Mouse (Mus musculus): ENCODE results near the gene Impdh2. TPM values are rescaled to one million over a fixed set of nuclear protein-coding genes. Genes with fewer than 3 reads are reported as not detected.

The Impdh2 gene
- 149 and 173 TPM in 2 replicates for polyA plus RNA-seq (2015; fragmentation: Nextera tagmentation; extraction: Ambion mirVana)

- 0% methylated on average over 52 of the region's 53 CpGs for WGBS
- Histone ChIP-seq H3K4me3 (ENCODE audit: low read length) (peak within 1 kb of the TSS; percentile 64), H3K27me3 (replicated peaks; ENCODE audit: control insufficient read depth, insufficient read depth, low read length) (no peaks in the 10 kb centered on the region), H3K9ac (ENCODE audit: low read depth, low read length) (peak within 1 kb of the TSS; percentile 79), H3K36me3 (ENCODE audit: control insufficient read depth, insufficient read depth, low read length) (peaks cover 29% of the 10 kb centered on the region), H3K4me2 (ENCODE audit: low read depth, low read length) (peak within 1 kb of the TSS; percentile 74), H3K9me3 (ENCODE audit: control insufficient read depth, low read length) (no peaks in the 10 kb centered on the region), H3K4me1 (ENCODE audit: control insufficient read depth, insufficient read depth, low read length) (peaks cover 17% of the 10 kb centered on the region), H3K27ac (ENCODE audit: low read length) (peak within 1 kb of the TSS; percentile 59)
- ATAC-seq = peak; percentile 99
Measured at GRCm38 (mm10) chr9:108560227-108560841, at the start of gene Impdh2. Gene Impdh2, plus strand, starts transcription at chr9:108560286.

GRCm38 (mm10) chr9:108516380-108517251 lies 43.5 kb upstream of the Impdh2 start, which contains the start of gene Qrich1:
Gene Qrich1, plus strand, starts transcription at chr9:108516806.
- H3K27ac ChIP-seq (ENCODE audit: low read length) = peak within 1 kb of the TSS; percentile 98
- no peaks in the 10 kb centered on the region for H3K9me3 ChIP-seq (ENCODE audit: control insufficient read depth, low read length)
- ATAC-seq = peak; percentile 98
- H3K4me3 ChIP-seq (ENCODE audit: low read length) = peak within 1 kb of the TSS; percentile 90
- no peaks in the 10 kb centered on the region for H3K27me3 ChIP-seq (replicated peaks; ENCODE audit: control insufficient read depth, insufficient read depth, low read length)
- peaks cover 17% of the 10 kb centered on the region for H3K4me1 ChIP-seq (ENCODE audit: control insufficient read depth, insufficient read depth, low read length)
- peak within 1 kb of the TSS; percentile 94 for H3K9ac ChIP-seq (ENCODE audit: low read depth, low read length)
- H3K4me2 ChIP-seq (ENCODE audit: low read depth, low read length) = peak within 1 kb of the TSS; percentile 76
- H3K36me3 ChIP-seq (ENCODE audit: control insufficient read depth, insufficient read depth, low read length) = peaks cover 25% of the 10 kb centered on the region
- WGBS = under 1% methylated on average over 55 of the region's 55 CpGs

GRCm38 (mm10) chr9:108517253-108517930 lies 42.7 kb upstream of the Impdh2 start:
- H3K36me3 ChIP-seq (ENCODE audit: control insufficient read depth, insufficient read depth, low read length) = peaks cover 20% of the 10 kb centered on the region
- WGBS = under 1% methylated on average over 71 of the region's 95 CpGs
- H3K27me3 ChIP-seq (replicated peaks; ENCODE audit: control insufficient read depth, insufficient read depth, low read length) = no peaks in the 10 kb centered on the region
- peak overlapping the region; percentile 98 for H3K27ac ChIP-seq (ENCODE audit: low read length)
- ATAC-seq = peak; percentile 86
- H3K9me3 ChIP-seq (ENCODE audit: control insufficient read depth, low read length) = no peaks in the 10 kb centered on the region
- peak overlapping the region; percentile 56 for H3K4me2 ChIP-seq (ENCODE audit: low read depth, low read length)
- peaks cover 17% of the 10 kb centered on the region for H3K4me1 ChIP-seq (ENCODE audit: control insufficient read depth, insufficient read depth, low read length)
- H3K9ac ChIP-seq (ENCODE audit: low read depth, low read length) = peak overlapping the region; percentile 94
- peak overlapping the region; percentile 90 for H3K4me3 ChIP-seq (ENCODE audit: low read length)

GRCm38 (mm10) chr9:108517931-108518332 lies 42.2 kb upstream of the Impdh2 start:
- H3K27me3 ChIP-seq (replicated peaks; ENCODE audit: control insufficient read depth, insufficient read depth, low read length) = no peaks in the 10 kb centered on the region
- peak overlapping the region; percentile 56 for H3K4me2 ChIP-seq (ENCODE audit: low read depth, low read length)
- under 1% methylated on average over 13 of the region's 13 CpGs for WGBS
- H3K36me3 ChIP-seq (ENCODE audit: control insufficient read depth, insufficient read depth, low read length) = peaks cover 15% of the 10 kb centered on the region
- H3K4me1 ChIP-seq (ENCODE audit: control insufficient read depth, insufficient read depth, low read length) = peaks cover 17% of the 10 kb centered on the region
- no peaks in the 10 kb centered on the region for H3K9me3 ChIP-seq (ENCODE audit: control insufficient read depth, low read length)
- H3K4me3 ChIP-seq (ENCODE audit: low read length) = peak overlapping the region; percentile 90
- no peak; the same call in 1 of the 2 replicates for ATAC-seq
- peak overlapping the region; percentile 94 for H3K9ac ChIP-seq (ENCODE audit: low read depth, low read length)
- peak overlapping the region; percentile 98 for H3K27ac ChIP-seq (ENCODE audit: low read length)

- H3K36me3 ChIP-seq (ENCODE audit: control insufficient read depth, insufficient read depth, low read length) = no peaks in the 10 kb centered on the region
- no peak overlapping the region for H3K27ac ChIP-seq (ENCODE audit: low read length)
- H3K9me3 ChIP-seq (ENCODE audit: control insufficient read depth, low read length) = no peaks in the 10 kb centered on the region
- no peaks in the 10 kb centered on the region for H3K27me3 ChIP-seq (replicated peaks; ENCODE audit: control insufficient read depth, insufficient read depth, low read length)
- H3K4me1 ChIP-seq (ENCODE audit: control insufficient read depth, insufficient read depth, low read length) = peaks cover 10% of the 10 kb centered on the region
- no peak for ATAC-seq
- WGBS = 81% methylated on average over 2 of the region's 2 CpGs
- no peak overlapping the region for H3K4me3 ChIP-seq (ENCODE audit: low read length)
- no peak overlapping the region for H3K4me2 ChIP-seq (ENCODE audit: low read depth, low read length)
- no peak overlapping the region for H3K9ac ChIP-seq (ENCODE audit: low read depth, low read length)
Measured at GRCm38 (mm10) chr9:108521604-108522003, 38.5 kb upstream of the Impdh2 start.

- WGBS = 95% methylated on average over 4 of the region's 4 CpGs
- no peak for ATAC-seq
- H3K4me1 ChIP-seq (ENCODE audit: control insufficient read depth, insufficient read depth, low read length) = peaks cover 10% of the 10 kb centered on the region
- no peak overlapping the region for H3K4me3 ChIP-seq (ENCODE audit: low read length)
- no peak overlapping the region for H3K4me2 ChIP-seq (ENCODE audit: low read depth, low read length)
- H3K27ac ChIP-seq (ENCODE audit: low read length) = no peak overlapping the region
- H3K9ac ChIP-seq (ENCODE audit: low read depth, low read length) = no peak overlapping the region
- H3K36me3 ChIP-seq (ENCODE audit: control insufficient read depth, insufficient read depth, low read length) = no peaks in the 10 kb centered on the region
- H3K9me3 ChIP-seq (ENCODE audit: control insufficient read depth, low read length) = no peaks in the 10 kb centered on the region
- H3K27me3 ChIP-seq (replicated peaks; ENCODE audit: control insufficient read depth, insufficient read depth, low read length) = no peaks in the 10 kb centered on the region
Measured at GRCm38 (mm10) chr9:108523341-108523740, 36.7 kb upstream of the Impdh2 start.

GRCm38 (mm10) chr9:108525400-108525799 lies 34.7 kb upstream of the Impdh2 start:
- H3K36me3 ChIP-seq (ENCODE audit: control insufficient read depth, insufficient read depth, low read length) = peaks cover 4% of the 10 kb centered on the region; the same call in 1 of the 2 replicates
- no peaks in the 10 kb centered on the region for H3K9me3 ChIP-seq (ENCODE audit: control insufficient read depth, low read length)
- ATAC-seq = no peak
- H3K27me3 ChIP-seq (replicated peaks; ENCODE audit: control insufficient read depth, insufficient read depth, low read length) = no peaks in the 10 kb centered on the region
- WGBS = 83% methylated on average over 3 of the region's 3 CpGs
- no peak overlapping the region for H3K4me2 ChIP-seq (ENCODE audit: low read depth, low read length)
- H3K4me1 ChIP-seq (ENCODE audit: control insufficient read depth, insufficient read depth, low read length) = no peaks in the 10 kb centered on the region
- H3K27ac ChIP-seq (ENCODE audit: low read length) = no peak overlapping the region
- H3K4me3 ChIP-seq (ENCODE audit: low read length) = no peak overlapping the region
- H3K9ac ChIP-seq (ENCODE audit: low read depth, low read length) = no peak overlapping the region

GRCm38 (mm10) chr9:108530954-108531353 lies 29.1 kb upstream of the Impdh2 start:
- Histone ChIP-seq H3K4me2 (ENCODE audit: low read depth, low read length) (no peak overlapping the region), H3K27ac (ENCODE audit: low read length) (no peak overlapping the region), H3K36me3 (ENCODE audit: control insufficient read depth, insufficient read depth, low read length) (peaks cover 21% of the 10 kb centered on the region), H3K4me3 (ENCODE audit: low read length) (no peak overlapping the region), H3K9ac (ENCODE audit: low read depth, low read length) (no peak overlapping the region), H3K27me3 (replicated peaks; ENCODE audit: control insufficient read depth, insufficient read depth, low read length) (no peaks in the 10 kb centered on the region), H3K9me3 (ENCODE audit: control insufficient read depth, low read length) (no peaks in the 10 kb centered on the region), H3K4me1 (ENCODE audit: control insufficient read depth, insufficient read depth, low read length) (no peaks in the 10 kb centered on the region)
- 89% methylated on average over 1 of the region's 1 CpGs for WGBS
- no peak for ATAC-seq

GRCm38 (mm10) chr9:108531496-108531895 lies 28.6 kb upstream of the Impdh2 start:
- Histone ChIP-seq H3K4me3 (ENCODE audit: low read length) (no peak overlapping the region), H3K36me3 (ENCODE audit: control insufficient read depth, insufficient read depth, low read length) (peaks cover 21% of the 10 kb centered on the region), H3K27ac (ENCODE audit: low read length) (no peak overlapping the region), H3K27me3 (replicated peaks; ENCODE audit: control insufficient read depth, insufficient read depth, low read length) (no peaks in the 10 kb centered on the region), H3K9ac (ENCODE audit: low read depth, low read length) (no peak overlapping the region), H3K4me2 (ENCODE audit: low read depth, low read length) (no peak overlapping the region), H3K9me3 (ENCODE audit: control insufficient read depth, low read length) (no peaks in the 10 kb centered on the region), H3K4me1 (ENCODE audit: control insufficient read depth, insufficient read depth, low read length) (no peaks in the 10 kb centered on the region)
- no peak for ATAC-seq
- 85% methylated on average over 1 of the region's 1 CpGs for WGBS
